Mouse (Mus musculus) G1E-ER4 (cell line): Measurements from ENCODE around the gene Efcab12. TPM values are rescaled to one million over a fixed set of nuclear protein-coding genes. Genes with fewer than 3 reads are reported as not detected.

Experiments
- GATA1 ChIP-seq: IDR thresholded peaks from one replicate; pipeline ENCODE4 v1.8.0; 2012; ENCODE audit warnings: low read length, inconsistent platforms
- polyA plus RNA-seq: library from polyadenylated mRNA; stranded (reverse); fragments of >175 nt; gene quantifications from 2 replicates; pipeline ENCODE4 v1.2.3, GENCODE M21; 2012

Efcab12 gene
- polyA plus RNA-seq: not detected in 2 replicates

GRCm38 (mm10) chr6:115838161-115838597 lies at the start of gene Efcab12:
Efcab12 (minus strand) TSS chr6:115838412.
- no peak for TF ChIP-seq GATA1

GRCm38 (mm10) chr6:115886894-115887293 lies 48.7 kb upstream of the Efcab12 start:
- TF ChIP-seq GATA1: no peak

DNA sequence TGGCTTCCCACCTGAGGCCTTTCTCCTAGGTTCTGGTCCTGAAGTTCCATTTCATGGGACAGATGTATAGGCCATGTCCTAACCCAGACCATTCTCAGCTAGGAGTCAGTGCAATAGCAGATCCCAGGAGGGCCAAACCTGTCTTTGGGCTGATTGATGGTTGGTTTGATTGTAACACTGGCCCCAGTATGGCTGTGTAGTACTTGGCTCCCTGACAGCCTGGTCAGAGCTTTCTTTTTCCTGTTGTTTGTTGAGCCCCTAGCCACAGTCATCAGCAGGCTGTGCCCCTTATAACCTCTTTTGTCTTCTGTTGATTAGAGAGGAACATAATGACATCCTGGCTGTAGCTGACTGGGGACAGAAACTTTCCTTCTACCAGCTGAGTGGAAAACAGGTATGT lies 45.8 kb upstream of the Efcab12 start:
- no peak for TF ChIP-seq GATA1

- no peak for TF ChIP-seq GATA1
Observed at GRCm38 (mm10) chr6:115880751-115881150, 42.5 kb upstream of the Efcab12 start.

DNA sequence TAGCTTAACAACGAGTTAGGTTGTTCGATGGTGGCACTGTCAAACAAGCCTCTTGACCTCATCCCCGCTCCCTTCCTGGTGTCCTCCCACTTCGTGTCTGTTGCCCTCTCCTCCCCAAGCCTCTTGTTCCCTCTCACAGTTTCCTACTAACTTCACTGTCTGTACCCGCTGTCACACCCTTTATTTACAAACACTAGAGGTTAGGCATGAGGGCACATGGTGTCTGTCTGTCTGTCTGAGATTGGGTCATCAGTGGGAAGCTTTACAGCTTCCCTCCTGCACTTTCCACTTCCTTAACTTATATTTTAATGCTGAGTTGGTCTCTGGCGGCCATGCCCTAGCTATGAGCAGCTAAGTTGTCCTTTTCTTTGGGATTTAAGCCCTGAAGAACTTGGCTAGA lies 41.5 kb upstream of the Efcab12 start:
- TF ChIP-seq GATA1: no peak

GRCm38 (mm10) chr6:115878694-115879093 lies 40.5 kb upstream of the Efcab12 start:
- TF ChIP-seq GATA1: no peak

GRCm38 (mm10) chr6:115877239-115877638 lies 39.0 kb upstream of the Efcab12 start:
- TF ChIP-seq GATA1: no peak

- TF ChIP-seq GATA1: no peak
Observed at GRCm38 (mm10) chr6:115865246-115865645, 27.0 kb upstream of the Efcab12 start.

- TF ChIP-seq GATA1: no peak
Observed at GRCm38 (mm10) chr6:115863340-115863841, 25.2 kb upstream of the Efcab12 start.

GRCm38 (mm10) chr6:115860027-115860556 lies 21.9 kb upstream of the Efcab12 start:
- TF ChIP-seq GATA1: no peak

DNA sequence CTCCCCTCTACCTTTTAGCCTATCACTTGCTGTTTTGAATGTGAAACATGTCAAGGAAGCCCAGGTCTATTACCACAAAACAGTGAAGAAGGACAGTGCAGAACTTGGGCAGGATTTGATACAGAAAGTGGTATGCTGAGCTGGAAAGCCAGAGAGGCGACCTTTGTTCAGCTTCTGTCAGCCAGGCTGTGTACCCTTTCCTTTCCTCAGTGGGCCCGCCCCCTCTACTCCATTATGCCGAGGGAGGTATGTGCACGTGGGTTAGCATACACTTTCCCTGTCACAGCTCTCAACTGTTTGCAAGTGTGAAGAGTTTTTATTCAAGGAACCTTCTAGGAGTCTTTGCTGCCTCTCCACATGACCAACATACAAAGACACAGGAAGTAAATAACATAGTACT lies 21.0 kb upstream of the Efcab12 start:
- no peak for TF ChIP-seq GATA1

GRCm38 (mm10) chr6:115856361-115856745 lies 18.1 kb upstream of the Efcab12 start:
- no peak for TF ChIP-seq GATA1

GRCm38 (mm10) chr6:115855733-115856360 lies 17.6 kb upstream of the Efcab12 start:
- no peak for TF ChIP-seq GATA1

GRCm38 (mm10) chr6:115854432-115854831 lies 16.2 kb upstream of the Efcab12 start:
- TF ChIP-seq GATA1: no peak

DNA sequence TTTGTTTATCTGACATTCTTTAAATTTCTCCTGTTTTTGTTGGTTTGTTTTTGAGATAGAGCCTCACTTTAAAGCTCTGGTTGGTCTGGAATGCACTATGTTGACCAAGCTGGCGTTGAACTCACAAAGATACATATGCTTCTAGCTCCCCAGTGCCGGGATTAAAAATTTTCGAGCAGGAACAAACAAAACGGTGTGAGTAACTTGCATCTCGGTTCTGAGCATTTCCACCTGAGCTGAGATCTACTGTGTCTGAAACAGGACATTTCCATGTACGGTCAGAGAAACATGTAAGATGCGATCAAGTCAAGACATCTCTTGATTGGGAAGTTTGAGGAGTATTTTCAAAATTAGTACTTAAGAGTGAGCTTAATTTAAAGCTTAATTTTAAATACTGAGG lies 15.8 kb upstream of the Efcab12 start:
- no peak for TF ChIP-seq GATA1

DNA sequence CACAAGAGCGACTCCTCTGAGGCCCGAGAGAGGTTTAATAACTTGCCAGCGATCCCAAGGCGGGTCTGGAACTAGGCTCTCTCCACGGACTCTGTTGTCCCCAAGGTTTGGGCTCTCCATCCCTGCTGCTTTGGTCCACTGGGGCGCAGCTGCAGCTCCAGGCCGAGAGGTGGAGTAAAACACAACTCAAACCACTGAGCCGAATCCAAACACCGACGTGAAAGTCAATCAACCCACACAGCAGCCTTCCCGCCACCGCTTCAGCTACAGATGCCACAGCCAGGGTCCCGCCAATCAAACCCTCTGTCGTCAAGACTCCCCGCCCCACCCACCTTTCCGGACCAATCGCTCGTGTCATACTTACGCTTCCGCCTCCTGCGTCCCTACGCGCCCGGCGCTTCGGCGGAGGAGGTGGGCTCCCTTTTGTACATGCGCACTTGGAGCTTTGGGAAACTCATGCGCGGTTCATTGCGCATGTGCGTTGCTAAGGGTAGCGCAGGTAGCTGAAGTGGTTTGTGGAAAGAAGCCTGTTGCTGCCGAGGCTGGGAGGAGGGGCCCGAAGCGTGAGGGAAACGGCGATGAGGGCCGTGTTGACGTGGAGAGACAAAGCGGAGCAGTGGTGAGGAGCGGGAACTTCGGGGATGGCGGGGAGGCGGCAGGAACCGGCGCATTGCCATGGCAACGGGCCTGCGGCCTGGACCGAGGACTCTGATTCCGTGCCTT lies 15.0 kb upstream of the Efcab12 start, which contains the start of the genes Mbd4 and Ift122:
TSS of gene Mbd4 (minus strand) at position 281 of the 723 bp plus-strand sequence.
TSS of gene Ift122 (plus strand) at position 380 of the 723 bp plus-strand sequence.
- TF ChIP-seq GATA1: no peak

GRCm38 (mm10) chr6:115852446-115853090 lies 14.4 kb upstream of the Efcab12 start:
- TF ChIP-seq GATA1: no peak
